Mouse (Mus musculus): Measurements from ENCODE around the gene Ppbp.
"Not testable (repeated sequence)": the region's sequence is repeated elsewhere in the genome, so short reads cannot be mapped to it uniquely, and the experiment has no call there.

Ppbp gene

GRCm38 (mm10) chr5:90788114-90788513 lies 19.8 kb downstream of the Ppbp start:
- no peak for DNase-seq (ENCODE audit: low spot score)

GRCm38 (mm10) chr5:90789306-90790073 lies 21.2 kb downstream of the Ppbp start:
- no peak for DNase-seq (ENCODE audit: low spot score)

GRCm38 (mm10) chr5:90790074-90790502 lies 21.8 kb downstream of the Ppbp start:
- DNase-seq (ENCODE audit: low spot score), result no peak

GRCm38 (mm10) chr5:90794195-90794625 lies 25.9 kb downstream of the Ppbp start, which contains the start of gene Cxcl15:
Gene Cxcl15 (plus strand): TSS chr5:90794534.
- no peak for DNase-seq (ENCODE audit: low spot score)

GRCm38 (mm10) chr5:90795392-90795791 lies 27.1 kb downstream of the Ppbp start:
- DNase-seq (ENCODE audit: low spot score), result not testable (repeated sequence)

- DNase-seq (ENCODE audit: low spot score), result no peak
Measured at GRCm38 (mm10) chr5:90804574-90804973, 36.3 kb downstream of the Ppbp start.

GRCm38 (mm10) chr5:90806050-90806449 lies 37.7 kb downstream of the Ppbp start:
- DNase-seq (ENCODE audit: low spot score), result no peak

GRCm38 (mm10) chr5:90807176-90807950 lies 39.0 kb downstream of the Ppbp start:
- no peak for DNase-seq (ENCODE audit: low spot score)
